Mouse (Mus musculus): ENCODE measurements around the gene Afmid. TPM values are rescaled to one million over a fixed set of nuclear protein-coding genes. Genes with fewer than 3 reads are reported as not detected.

Afmid gene
- total and polyA plus RNA-seq, 3 experiments: 5.0 to 7.5 (median 7.3) TPM

GRCm38 (mm10) chr11:117822728-117823241 lies 2.9 kb upstream of the Afmid start:
- dilution Hi-C loops (cut with MboI; ENCODE audit: extremely low pct_ligation_motif_present, extremely low pct_unique_long_range_greater_than_20kb, low sequenced_read_pairs) (no loop called here), in situ Hi-C loops (cut with MboI; ENCODE audit: low pct_ligation_motif_present, low pct_unique_long_range_greater_than_20kb, low sequenced_read_pairs) (loop anchor here (10.0 kb wide), 2 partner anchors 108 to 348 kb away; no protein-coding TSS in a partner anchor)
- Histone ChIP-seq H3K4me3 (replicated peaks in 1 of 3; ENCODE audit: low read depth in 2 of 3, low read length in 2 of 3, poor library complexity in 1 of 3) (no peak overlapping the region), H3K4me2 (ENCODE audit: insufficient read depth, low read depth, poor library complexity, severe bottlenecking) (no peak overlapping the region), H3K79me2 (replicated peaks; ENCODE audit: control insufficient read depth, extremely low read depth, insufficient read depth, poor library complexity, severe bottlenecking) (peaks cover 52% of the 10 kb centered on the region), H3K27ac (ENCODE audit: insufficient read depth, low read depth) (no peak overlapping the region), H3K27me3 (replicated peaks) (no peaks in the 10 kb centered on the region), H3K36me3 (replicated peaks in 1 of 2; ENCODE audit: control insufficient read depth in 1 of 2, insufficient read depth in 1 of 2, low read length in 1 of 2) (peaks cover 56 to 69% of the 10 kb centered on the region in 2 experiments), H3K9me3 (replicated peaks; ENCODE audit: low read length) (no peaks in the 10 kb centered on the region), H3K4me1 (ENCODE audit: control insufficient read depth in 1 of 2, insufficient read depth in 2 of 2) (peaks cover 3 to 64% of the 10 kb centered on the region in 2 experiments; a peak in 2 of 4 replicates), H3K9ac (ENCODE audit: insufficient read depth, low read depth) (no peak overlapping the region)
- TF ChIP-seq ZMIZ1 (IDR thresholded peaks at IDR 0.05; ENCODE audit: low read depth, low read length) (peak; percentile 69), EP300 (IDR thresholded peaks at IDR 0.05; ENCODE audit: low read length) (no peak), RCOR1 (conservative IDR thresholded peaks at IDR 0.05; ENCODE audit: low read depth, low read length) (0 out of 2 replicates have a peak, but pooled peaks have one; percentile 14), POLR2A (IDR thresholded peaks at IDR 0.05; ENCODE audit: low read depth, low read length) (peak; percentile 50), KAT2A (IDR thresholded peaks at IDR 0.05; ENCODE audit: insufficient replicate concordance, low read length) (no peak)
- no peak for DNase-seq (ENCODE audit: extremely low read depth)

- H3K27ac ChIP-seq (ENCODE audit: insufficient read depth, low read depth): no peak overlapping the region
These were observed 2.3 kb upstream of the Afmid start for GRCm38 (mm10) chr11:117823411-117823810.

GRCm38 (mm10) chr11:117824060-117824969 lies 1.4 kb upstream of the Afmid start:
- Histone ChIP-seq H3K79me2 (replicated peaks; ENCODE audit: control insufficient read depth, extremely low read depth, insufficient read depth, poor library complexity, severe bottlenecking) (peaks cover 51% of the 10 kb centered on the region), H3K9me3 (replicated peaks; ENCODE audit: low read length) (no peaks in the 10 kb centered on the region), H3K27ac (ENCODE audit: insufficient read depth, low read depth) (peak overlapping the region; percentile 23; the same call in 1 of the 2 replicates), H3K4me2 (ENCODE audit: insufficient read depth, low read depth, poor library complexity, severe bottlenecking) (peak overlapping the region; percentile 89), H3K4me3 (replicated peaks in 1 of 3; ENCODE audit: low read depth in 2 of 3, low read length in 2 of 3, poor library complexity in 1 of 3) (peak overlapping the region; percentile 64 to 77 (median 65)), H3K36me3 (replicated peaks in 1 of 2; ENCODE audit: control insufficient read depth in 1 of 2, insufficient read depth in 1 of 2, low read length in 1 of 2) (peaks cover 40 to 54% of the 10 kb centered on the region in 2 experiments), H3K27me3 (replicated peaks) (no peaks in the 10 kb centered on the region), H3K4me1 (ENCODE audit: control insufficient read depth in 1 of 2, insufficient read depth in 2 of 2) (peaks cover 10 to 57% of the 10 kb centered on the region in 2 experiments), H3K9ac (ENCODE audit: insufficient read depth, low read depth) (peak overlapping the region; percentile 65)
- in situ Hi-C loops (cut with MboI; ENCODE audit: low pct_ligation_motif_present, low pct_unique_long_range_greater_than_20kb, low sequenced_read_pairs) (loop anchor here (10.0 kb wide), 2 partner anchors 110 to 350 kb away; no protein-coding TSS in a partner anchor), dilution Hi-C loops (cut with MboI; ENCODE audit: extremely low pct_ligation_motif_present, extremely low pct_unique_long_range_greater_than_20kb, low sequenced_read_pairs) (no loop called here)
- DNase-seq (ENCODE audit: extremely low read depth): peak; percentile 80
- TF ChIP-seq POLR2A (IDR thresholded peaks at IDR 0.05; ENCODE audit: low read depth, low read length) (peak; percentile 38; the same call in 1 of the 2 replicates), POLR2AphosphoS2 (IDR thresholded peaks at IDR 0.05; ENCODE audit: low read depth, low read length) (peak; percentile 77), SMC3 (IDR thresholded peaks at IDR 0.05; ENCODE audit: low read depth, low read length) (peak; percentile 87), ELF1 (IDR thresholded peaks at IDR 0.05; ENCODE audit: low read depth, low read length) (peak; percentile 54; the same call in 1 of the 2 replicates), IRF4 (IDR thresholded peaks at IDR 0.05; ENCODE audit: low read depth, low read length) (no peak; the same call in 1 of the 2 replicates), ETS1 (conservative IDR thresholded peaks at IDR 0.05; ENCODE audit: low read depth, low read length) (no peak), SIN3A (IDR thresholded peaks at IDR 0.05; ENCODE audit: low read length) (peak; percentile 82), MAFK (IDR thresholded peaks at IDR 0.05; ENCODE audit: insufficient replicate concordance, low read length) (no peak), TCF12 (IDR thresholded peaks at IDR 0.05; ENCODE audit: low read depth, low read length) (peak; percentile 53; the same call in 1 of the 2 replicates), MEF2A (IDR thresholded peaks at IDR 0.05; ENCODE audit: borderline replicate concordance, low read depth, low read length) (no peak), HCFC1 (IDR thresholded peaks at IDR 0.05; ENCODE audit: low read depth, low read length) (0 out of 2 replicates have a peak, but pooled peaks have one; percentile 15), KAT2A (IDR thresholded peaks at IDR 0.05; ENCODE audit: insufficient replicate concordance, low read length) (no peak), ZNF384 (IDR thresholded peaks at IDR 0.05; ENCODE audit: low read depth, low read length) (no peak), GABPA (IDR thresholded peaks at IDR 0.05; ENCODE audit: insufficient replicate concordance, low read depth, low read length) (no peak), EP300 (IDR thresholded peaks at IDR 0.05; ENCODE audit: low read length) (no peak), RAD21 (IDR thresholded peaks at IDR 0.05; ENCODE audit: low read depth, low read length) (peak; percentile 88), RCOR1 (conservative IDR thresholded peaks at IDR 0.05; ENCODE audit: low read depth, low read length) (no peak)

More at GRCm38 (mm10) chr11:117823411-117823810, 2.3 kb upstream of the Afmid start:
- in situ Hi-C loops (cut with MboI; ENCODE audit: low pct_ligation_motif_present, low pct_unique_long_range_greater_than_20kb, low sequenced_read_pairs): loop anchor here (10.0 kb wide), 2 partner anchors 109 to 349 kb away; no protein-coding TSS in a partner anchor
- Histone ChIP-seq H3K36me3 (replicated peaks in 1 of 2; ENCODE audit: control insufficient read depth in 1 of 2, insufficient read depth in 1 of 2, low read length in 1 of 2) (peaks cover 50 to 63% of the 10 kb centered on the region in 2 experiments), H3K79me2 (replicated peaks; ENCODE audit: control insufficient read depth, extremely low read depth, insufficient read depth, poor library complexity, severe bottlenecking) (peaks cover 51% of the 10 kb centered on the region), H3K4me1 (ENCODE audit: control insufficient read depth in 1 of 2, insufficient read depth in 2 of 2) (peaks cover 3 to 58% of the 10 kb centered on the region in 2 experiments; a peak in 2 of 4 replicates), H3K4me2 (ENCODE audit: insufficient read depth, low read depth, poor library complexity, severe bottlenecking) (no peak overlapping the region), H3K9me3 (replicated peaks; ENCODE audit: low read length) (no peaks in the 10 kb centered on the region), H3K27me3 (replicated peaks) (no peaks in the 10 kb centered on the region), H3K4me3 (replicated peaks in 1 of 3; ENCODE audit: low read depth in 2 of 3, low read length in 2 of 3, poor library complexity in 1 of 3) (no peak overlapping the region), H3K9ac (ENCODE audit: insufficient read depth, low read depth) (no peak overlapping the region; the same call in 1 of the 2 replicates)
- dilution Hi-C loops (cut with MboI; ENCODE audit: extremely low pct_ligation_motif_present, extremely low pct_unique_long_range_greater_than_20kb, low sequenced_read_pairs): no loop called here
- no peak for DNase-seq (ENCODE audit: extremely low read depth)
- no peak for TF ChIP-seq MYC (IDR thresholded peaks at IDR 0.05; ENCODE audit: low read depth, low read length)
- no peak for TF ChIP-seq MAZ (IDR thresholded peaks at IDR 0.05; ENCODE audit: low read depth, low read length)
- TF ChIP-seq GABPA (IDR thresholded peaks at IDR 0.05; ENCODE audit: insufficient replicate concordance, low read depth, low read length): no peak
- no peak for TF ChIP-seq KAT2A (IDR thresholded peaks at IDR 0.05; ENCODE audit: insufficient replicate concordance, low read length)
- TF ChIP-seq ZMIZ1 (IDR thresholded peaks at IDR 0.05; ENCODE audit: low read depth, low read length): peak; percentile 48; the same call in 1 of the 2 replicates
